Mouse (Mus musculus) lung, adult 2 months (tissue): ENCODE results near the gene Atg7.

ENCODE experiments used
- CTCF ChIP-seq: fragments of 200-500 bp; IDR thresholded peaks from 2 replicates; pipeline ENCODE4 v1.5.1; 2011; ENCODE audit warnings: mild to moderate bottlenecking, low read length, control low read depth; ENCODE audit not compliant: insufficient read depth
- POLR2A ChIP-seq: fragments of 200-500 bp; IDR thresholded peaks from 2 replicates; pipeline ENCODE4 v1.6.1; 2011; ENCODE audit warnings: low read depth, mild to moderate bottlenecking, control low read depth, low read length, borderline replicate concordance; ENCODE audit errors: extremely low read depth

- TF ChIP-seq CTCF (no peak), POLR2A (no peak)
Measured at GRCm38 (mm10) chr6:114890411-114891115, 247.7 kb downstream of the Atg7 start.
